Mouse (Mus musculus) ES-Bruce4 (cell line): ENCODE data around the gene Zfp971.
"Not testable (repeated sequence)": the region's sequence is repeated elsewhere in the genome, so short reads cannot be mapped to it uniquely, and the experiment has no call there.

Experiments used
- CTCF ChIP-seq: IDR thresholded peaks from one replicate; pipeline ENCODE4 v1.8.1; 2011; ENCODE audit warnings: low read depth, low read length
- EP300 ChIP-seq: IDR thresholded peaks from 2 replicates; pipeline ENCODE4 v1.6.1; 2011; ENCODE audit warnings: low read depth, low read length; ENCODE audit not compliant: insufficient read depth
- POLR2A ChIP-seq: IDR thresholded peaks from one replicate; pipeline ENCODE4 v1.8.1; 2011; ENCODE audit warnings: low read length; ENCODE audit not compliant: insufficient read depth

DNA sequence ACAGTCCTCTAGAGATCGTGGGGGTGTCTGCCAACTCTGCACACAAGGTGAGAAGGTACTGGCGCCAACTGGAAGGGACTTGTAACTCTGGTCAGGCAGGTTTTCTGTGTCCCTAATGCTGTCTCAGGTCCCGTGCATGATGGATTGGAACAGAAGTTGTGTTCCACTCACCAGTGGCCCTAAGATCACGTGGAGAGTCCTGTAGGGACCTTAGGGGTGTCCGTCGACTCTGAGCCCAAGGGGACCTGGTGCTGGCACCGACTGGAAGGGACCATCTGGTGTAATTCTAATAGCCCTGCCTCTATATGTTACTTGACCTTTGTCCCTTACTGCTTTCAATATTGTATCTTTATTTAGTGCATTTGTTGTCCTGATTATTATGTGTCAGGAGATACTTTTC, 48.3 kb upstream of the Zfp971 start:
- not testable (repeated sequence) for TF ChIP-seq CTCF, POLR2A, EP300
